Mouse (Mus musculus) spleen, postnatal 36 days (tissue): ENCODE measurements around the gene Ndufb8.

ENCODE experiments used
- DNase-seq, 2 experiments: peaks; one replicate each; pipeline ENCODE4 v3.0.0; 2022; ENCODE audit warnings: low spot score in 2 of 2, mixed read lengths in 1 of 2

Ndufb8 gene

DNA sequence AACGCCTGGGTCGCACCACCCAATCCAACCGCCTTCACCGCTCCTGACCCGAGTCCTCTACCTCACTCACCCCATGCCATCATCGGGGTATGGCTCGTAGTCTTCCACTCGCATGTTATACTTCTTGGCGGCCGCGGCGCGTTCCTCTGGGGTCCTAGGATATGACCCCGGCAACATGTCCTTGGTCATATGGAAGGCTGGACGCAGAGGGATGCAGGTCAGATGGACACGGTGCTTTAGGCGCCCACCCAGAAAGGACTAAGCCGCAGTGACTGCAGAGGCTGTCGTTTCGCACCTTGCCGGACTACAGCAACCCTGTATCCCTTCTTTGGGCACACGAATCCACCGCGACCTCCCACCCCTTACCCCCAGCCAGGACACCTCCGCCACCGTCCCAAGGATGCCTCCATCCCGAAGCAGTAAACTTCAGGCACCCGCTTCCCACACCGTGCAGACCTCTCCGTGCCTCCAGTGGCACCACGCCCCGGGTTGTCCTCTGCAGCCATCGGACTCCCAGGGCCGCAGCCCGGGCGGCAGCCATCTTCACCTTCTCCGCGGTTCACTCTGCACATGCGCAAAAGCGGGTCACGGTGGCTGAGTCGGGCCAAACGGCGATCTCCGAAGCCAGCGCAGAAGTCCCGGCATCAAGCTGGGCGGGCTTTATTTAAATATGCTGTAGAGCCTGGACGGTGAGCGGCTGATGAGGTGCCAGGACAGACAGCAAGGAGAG, at the start of gene Ndufb8:
Ndufb8 (minus strand) TSS at position 580 of the 730 bp plus-strand sequence.
- peak; percentile 93 for DNase-seq

DNA sequence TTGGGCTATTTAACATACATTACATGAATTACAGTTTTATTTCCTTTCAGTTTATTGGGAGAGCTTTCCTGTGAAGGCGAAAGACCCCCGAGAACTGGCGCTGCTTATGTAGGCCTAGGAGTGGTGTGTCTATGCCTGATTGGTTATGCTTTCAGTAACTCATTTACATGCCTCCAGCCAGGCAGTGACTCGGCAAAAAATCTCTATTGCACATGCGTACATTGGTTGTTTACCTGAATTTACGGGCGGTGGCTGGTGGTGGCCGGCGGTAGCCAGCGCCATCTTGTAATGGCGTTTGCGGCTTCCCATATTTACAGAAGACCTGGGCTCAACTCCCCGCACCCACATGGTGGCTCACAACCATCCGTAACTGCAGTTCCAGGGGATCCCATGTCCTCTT, 38.9 kb upstream of the Ndufb8 start:
- DNase-seq, result no peak

DNA sequence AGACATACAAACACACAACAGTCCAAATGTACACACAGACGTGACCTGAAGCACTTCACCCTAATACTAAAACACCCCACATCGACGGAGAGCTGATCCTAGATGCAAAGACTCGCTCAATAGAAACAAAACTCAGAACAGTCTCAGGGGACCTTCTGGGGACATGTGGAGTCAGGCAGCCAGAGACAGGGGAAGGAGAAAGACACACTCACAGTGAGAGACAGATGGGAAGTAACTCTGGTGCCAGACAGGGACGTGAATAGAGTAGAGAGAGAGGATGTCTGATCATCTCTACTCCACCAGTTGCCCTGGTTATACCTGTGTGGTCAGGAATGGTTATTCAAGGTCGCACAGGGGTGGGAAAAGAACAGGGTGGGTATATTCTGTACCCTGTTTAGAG, 36.4 kb upstream of the Ndufb8 start:
- no peak for DNase-seq

DNA sequence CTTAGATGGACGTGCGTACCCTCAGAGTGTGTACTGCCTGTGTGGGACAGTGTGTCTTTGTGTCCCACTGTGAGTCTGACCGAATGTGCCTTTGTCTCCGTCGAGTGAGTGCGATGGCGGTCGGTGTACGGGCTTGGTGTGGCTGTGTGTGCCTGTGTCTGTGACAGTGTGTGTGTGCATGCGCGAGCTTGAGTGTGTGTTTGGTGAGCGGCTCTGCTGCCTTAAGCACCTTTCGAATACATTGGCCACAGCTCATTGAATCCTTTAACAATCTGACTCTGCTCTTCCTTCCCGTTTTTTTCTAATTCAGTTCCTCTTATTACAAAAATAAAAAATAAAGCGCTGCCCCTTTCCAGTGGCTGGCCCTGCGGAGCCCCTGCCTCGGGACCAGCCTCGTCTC, 35.8 kb upstream of the Ndufb8 start:
- peak; percentile 37 to 51 for DNase-seq

DNA sequence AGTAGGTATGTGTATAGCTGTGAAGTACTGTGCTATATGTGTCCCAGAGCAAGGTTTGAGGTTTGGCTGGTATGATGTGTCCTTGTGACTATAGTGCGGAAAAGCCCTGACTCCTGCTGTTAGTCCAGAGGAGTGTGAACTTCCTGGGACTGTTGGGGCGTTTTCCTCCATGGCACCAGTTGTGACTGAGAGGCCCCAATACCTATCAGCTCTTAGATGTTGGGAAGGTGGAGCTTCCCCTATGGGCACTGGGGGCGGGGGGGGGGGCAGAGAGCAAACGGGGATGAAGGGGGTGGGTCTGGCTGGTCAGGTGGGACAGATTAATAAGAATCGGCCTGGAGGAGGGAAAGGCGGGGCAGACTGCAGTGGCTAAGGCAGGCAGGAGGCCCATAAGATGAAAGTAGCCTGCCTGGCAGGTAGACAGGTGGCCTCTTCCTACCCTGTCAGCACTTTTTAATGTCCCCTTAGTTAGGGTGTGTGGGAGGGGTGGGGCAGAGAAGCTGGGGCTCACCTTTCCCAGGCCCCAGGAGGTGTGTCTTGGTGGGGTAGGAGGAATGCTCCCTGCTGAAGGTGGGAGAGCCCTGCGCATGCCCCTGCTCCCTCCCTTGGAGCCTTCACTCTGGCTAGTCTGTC, 34.5 kb upstream of the Ndufb8 start:
- DNase-seq, result no peak

DNA sequence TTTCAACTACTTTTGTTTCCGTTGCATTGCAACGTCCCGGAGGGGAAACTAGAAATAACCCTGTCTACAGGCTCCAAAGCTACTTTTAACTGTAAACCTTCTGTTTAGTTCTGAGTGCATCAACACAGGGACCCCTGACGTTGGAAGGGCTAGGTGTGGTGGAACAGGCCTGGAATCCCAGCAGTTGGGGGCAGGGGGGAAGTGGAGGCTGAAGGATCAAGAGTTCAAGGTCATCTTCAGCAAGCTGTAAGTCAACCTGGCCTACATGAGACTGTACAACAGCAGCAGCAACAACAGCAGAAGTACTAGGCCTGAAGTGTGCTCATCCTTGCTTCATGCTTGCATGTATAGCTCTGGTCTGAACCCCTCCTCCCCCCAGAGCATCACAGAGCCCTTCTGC, 32.8 kb upstream of the Ndufb8 start:
- DNase-seq, result no peak

DNA sequence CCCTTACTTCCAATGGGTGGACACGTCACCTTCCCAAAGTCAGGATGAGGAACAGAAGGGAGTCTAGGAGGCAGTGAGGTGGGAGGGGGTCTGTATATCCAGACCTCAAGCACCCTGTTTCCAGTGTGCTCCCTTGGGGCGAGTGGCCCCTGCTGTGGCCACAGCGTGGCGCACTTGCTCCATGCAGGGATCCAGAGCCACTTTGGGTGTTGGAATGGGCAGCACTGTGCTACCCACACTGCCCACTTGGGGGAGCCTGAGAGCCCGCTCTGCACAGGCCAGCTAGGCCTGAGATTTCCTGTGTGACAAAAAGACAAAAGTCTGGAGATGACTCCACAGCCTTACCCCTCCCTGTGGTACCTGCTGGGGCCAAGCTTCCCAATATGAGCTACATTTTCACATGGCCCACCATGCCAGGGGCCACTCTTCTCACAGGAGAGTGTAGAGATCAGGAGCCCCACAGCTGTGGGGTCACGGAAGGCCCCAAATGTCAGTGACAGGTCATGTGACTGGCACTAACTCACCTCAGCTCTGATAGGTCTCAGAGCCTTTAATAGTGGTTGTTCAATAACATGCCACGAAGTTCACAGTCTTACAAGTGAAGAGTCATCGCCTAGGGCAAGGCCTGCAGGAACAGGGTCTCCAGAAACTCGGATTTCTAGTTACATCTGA, 27.5 kb upstream of the Ndufb8 start:
- DNase-seq, result peak; percentile 80 to 81

DNA sequence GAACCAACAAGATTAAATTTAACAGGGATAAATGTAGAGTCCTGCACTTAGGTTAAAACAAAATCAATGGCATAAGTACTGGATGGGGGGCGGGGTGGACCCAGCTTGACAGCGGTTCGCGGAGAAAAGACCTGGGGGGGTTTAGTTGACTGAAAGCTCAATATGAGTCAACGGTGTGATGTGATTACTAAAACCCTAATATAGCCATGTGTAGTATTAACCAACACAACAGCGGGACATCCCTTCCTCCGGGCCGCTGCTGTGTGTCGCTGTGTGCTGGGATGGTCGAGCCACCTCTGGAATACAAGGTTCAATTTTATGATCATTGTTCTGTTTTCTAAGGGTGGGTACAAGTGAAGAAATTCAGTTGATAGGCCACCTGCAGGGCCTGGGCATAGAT, 26.9 kb upstream of the Ndufb8 start:
- no peak for DNase-seq

DNA sequence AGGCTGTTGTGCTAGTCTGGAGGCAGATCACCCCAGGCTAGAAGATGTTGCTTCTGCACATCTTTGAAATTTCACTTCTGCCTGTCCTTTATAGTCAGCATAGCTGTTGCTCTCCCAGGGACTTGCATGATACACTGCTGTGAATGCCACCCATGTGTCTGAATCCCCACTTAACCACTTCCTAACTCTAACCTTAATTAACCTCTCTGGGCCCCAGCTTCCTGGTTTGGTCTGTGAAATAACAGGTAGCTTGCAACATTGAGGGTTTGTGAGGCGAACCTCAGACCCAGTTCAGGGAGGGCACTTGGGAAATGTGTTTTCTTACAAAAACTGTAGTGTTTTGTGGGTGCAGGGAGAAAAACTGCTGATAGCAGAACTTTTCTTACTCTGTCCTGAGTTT, 22.8 kb upstream of the Ndufb8 start:
- peak; percentile 28 to 39 for DNase-seq

DNA sequence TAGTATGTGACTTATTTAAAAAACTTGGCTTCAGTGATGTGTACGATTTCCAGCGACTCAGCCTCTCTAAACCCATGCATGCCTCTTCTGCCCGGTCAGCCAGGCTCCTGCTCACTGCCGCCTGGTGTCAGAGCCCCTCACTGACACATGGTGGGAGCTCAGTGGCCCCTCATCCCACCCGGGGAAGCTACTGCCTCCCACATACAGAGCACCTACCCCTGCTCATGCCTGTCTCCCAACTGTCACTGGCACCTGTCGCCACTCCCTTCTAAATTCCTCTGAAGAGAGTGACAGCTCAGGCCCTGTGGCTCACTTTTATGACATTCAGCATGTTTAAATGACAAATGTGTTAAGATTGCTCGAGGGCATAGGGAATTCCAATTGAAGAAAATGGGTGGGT, 21.0 kb upstream of the Ndufb8 start:
- no peak for DNase-seq

DNA sequence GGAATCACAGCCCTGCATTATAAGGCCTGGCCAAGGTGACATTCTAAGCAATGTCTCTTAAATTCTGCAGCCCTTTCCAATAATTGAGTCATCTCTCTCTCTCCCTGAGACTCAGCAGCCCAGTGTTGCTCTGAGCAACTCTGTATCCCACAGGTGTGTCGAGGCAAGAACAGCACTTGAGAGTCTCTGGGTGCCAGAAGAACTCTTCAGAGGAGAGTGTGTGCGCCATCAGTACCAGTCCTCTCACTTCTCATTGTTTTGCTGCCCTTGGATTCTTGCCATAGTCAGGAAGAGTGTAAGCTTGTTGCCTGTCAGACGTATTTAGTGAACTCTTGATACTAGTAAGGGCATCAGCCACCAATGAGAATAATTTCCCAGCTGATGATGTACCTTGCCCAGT, 12.5 kb upstream of the Ndufb8 start:
- no peak for DNase-seq

DNA sequence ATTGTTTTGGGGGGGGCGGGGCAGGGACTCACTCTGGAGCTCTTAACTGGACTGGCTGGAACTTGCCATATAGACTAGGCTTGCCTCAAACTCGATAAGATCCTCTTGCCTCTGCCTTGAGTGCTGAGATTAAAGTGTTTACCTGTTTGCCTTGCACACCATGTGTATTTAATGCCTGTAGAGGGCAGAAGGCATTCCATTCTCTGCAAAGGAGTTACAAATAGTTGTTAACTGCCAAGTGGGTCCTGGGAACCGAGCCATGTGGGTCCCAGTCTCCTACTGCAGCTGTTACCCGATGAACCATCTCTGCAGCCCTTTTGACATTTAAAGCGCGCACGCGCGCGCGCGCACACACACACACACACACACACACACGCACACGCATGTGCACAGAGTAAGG, 8.8 kb upstream of the Ndufb8 start:
- DNase-seq, result no peak

DNA sequence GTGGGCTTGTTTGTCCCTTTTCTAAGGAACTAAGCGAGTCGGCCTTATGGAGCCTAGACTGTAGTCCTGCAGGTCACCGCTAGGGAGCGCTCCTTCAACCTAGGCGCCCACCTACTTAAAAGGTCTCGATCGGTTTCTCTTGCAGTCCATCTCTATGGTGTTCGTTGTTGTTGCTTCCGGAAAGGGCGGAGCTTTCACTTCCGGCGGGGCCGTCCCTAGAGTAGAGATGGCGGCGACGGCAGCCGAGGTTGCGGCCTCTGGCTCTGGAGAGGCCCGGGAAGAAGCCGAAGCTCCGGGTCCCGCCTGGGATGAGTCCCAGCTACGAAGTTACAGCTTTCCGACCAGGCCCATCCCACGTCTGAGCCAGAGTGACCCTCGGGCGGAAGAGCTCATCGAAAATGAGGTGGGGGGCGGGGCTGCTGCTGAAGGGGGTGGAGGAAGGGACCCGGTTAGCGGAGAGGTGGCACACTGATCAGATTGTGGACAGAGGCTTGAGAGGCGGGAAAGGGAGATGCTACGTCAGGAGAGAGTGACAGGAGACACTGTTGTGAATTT, 7.5 kb upstream of the Ndufb8 start, which contains the start of gene Hif1an:
Hif1an (plus strand) TSS at position 199 of the 555 bp plus-strand sequence.
- DNase-seq, result peak; percentile 93 to 96

DNA sequence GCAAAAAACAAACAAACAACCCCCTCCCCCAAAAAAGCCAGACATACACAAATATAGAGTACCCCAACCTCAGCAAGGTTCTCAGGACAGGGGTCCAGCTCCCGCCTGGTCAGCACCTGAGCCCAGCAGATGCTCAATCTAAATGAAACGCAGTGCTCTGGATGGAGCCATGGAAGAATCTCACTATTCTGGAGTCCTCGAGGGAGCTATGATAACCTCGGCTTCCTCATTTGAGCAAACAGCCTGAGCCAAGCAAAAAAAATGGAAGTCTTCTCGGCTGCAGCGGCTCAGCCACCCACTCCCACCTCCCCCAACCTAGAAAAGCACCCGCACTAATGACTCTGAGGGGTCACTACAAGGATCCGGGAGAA, 765 bp downstream of the Ndufb8 start:
- peak in 1 of 2 experiments; percentile 20 for DNase-seq

DNA sequence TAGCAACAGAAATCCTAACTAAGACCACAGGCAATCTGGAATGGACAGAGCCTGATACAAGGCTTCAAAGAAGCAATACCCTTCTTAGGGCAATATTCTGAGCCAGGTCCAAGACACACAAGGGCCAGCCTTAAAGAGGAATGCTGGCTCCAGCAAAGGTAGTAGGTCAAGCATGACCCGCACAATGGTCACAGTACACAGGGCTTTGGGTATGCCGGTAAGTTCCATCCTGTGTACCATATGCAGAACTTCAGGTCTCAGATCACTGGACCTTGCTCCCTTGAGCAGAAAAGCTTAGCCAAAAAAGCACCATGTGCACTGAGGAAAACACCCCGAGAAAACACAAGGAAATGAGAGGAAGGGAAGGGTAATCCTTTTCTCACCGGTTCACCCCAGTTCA, 2.0 kb downstream of the Ndufb8 start:
- no peak for DNase-seq

DNA sequence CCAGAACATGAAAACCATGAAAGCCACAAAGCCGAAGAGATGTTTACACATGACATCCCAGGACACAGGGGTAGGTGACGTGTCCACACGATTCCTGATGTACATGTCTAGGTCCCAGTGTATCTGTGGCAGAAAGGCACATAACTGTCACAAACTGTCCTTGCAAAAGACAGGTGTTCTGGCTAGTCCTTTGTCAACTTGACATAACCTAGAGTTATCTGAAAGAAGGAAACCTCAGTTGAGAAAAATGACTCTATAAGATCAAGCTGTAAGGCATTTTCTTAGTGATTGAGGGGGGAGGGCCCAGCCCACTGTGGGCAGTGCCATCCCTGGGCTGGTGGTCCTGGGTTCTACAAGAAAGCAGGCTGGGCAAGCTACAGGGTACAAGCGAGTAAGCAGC, 2.5 kb downstream of the Ndufb8 start, which contains the start of gene Gm20538:
Gm20538 (minus strand) TSS at position 101 of the 400 bp plus-strand sequence.
- no peak for DNase-seq

DNA sequence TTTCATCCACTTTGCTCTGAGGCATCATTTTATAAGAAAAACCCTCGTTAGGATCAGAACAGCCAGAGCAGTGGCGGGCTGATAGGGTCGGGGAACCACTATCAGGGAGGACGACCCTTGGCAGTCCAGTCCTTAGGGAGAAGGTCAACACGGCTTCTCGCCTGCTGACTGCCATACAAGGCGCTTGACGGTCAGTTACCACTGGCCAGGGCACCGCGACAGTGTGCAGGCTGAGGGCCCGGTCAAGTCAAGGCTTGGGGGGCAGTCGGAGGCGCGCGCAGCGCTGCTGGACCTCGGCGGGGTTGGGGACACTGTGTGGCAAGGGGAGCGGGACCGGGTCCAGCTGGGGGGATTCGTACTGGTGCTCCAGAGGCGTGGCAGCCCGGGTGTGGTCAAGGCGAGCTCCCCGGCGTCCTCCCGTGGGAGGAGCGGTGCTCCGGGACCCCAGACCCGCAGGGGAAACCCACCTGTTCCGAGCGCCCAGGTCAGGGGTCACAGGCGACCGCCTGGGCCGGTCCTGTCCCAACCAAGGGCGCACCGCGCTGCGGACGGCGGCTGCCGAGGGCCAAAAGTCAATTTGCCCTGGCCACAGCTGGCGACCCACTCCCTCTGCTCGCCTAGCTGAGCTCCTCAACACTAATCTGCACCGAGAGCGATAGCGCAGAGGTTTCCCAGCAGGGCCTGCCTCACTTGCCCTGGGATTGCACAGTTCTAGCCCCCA, 9.8 kb downstream of the Ndufb8 start, which contains the start of gene Sec31b:
Sec31b (minus strand) TSS at position 544 of the 721 bp plus-strand sequence.
- peak in 1 of 2 experiments; percentile 3 for DNase-seq

DNA sequence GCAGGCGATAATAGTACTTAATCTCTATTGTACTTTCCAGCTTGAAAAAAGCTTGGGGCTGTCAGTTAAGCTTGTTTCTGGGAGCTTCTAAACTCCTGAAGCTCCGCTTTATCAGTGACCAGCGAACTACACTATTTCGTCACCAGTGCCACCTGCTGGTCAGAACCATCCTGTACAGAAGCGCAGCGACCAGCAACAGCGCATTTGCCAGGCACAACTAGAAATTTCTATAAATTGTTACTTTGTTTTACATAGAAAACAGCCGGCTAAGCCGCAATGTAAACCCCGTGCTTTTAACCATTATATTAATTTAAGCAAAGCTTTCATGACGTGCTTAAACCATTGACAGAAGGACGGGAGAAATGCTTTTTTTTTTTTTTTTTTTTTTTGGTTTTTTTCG, 10.5 kb downstream of the Ndufb8 start:
- peak; percentile 47 to 63 for DNase-seq

DNA sequence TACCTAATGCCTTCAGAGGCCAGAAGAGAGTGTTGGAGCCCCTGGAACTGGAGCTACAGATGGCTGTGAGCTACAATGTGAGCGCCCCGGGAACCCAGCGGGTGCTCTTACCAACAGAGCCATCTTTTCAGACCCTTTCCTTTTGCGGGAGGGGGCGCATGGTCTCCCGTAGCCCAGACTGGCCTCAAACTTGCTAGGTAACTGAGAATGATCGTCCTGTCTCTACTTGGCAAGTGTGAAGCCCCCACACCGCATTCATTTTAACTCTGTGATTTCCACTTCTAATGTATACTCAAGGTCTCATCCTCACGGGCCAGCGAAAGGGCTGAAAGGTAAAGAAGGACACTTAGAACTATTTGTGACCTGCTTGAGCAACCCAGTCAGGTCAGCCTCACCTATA, 10.9 kb downstream of the Ndufb8 start:
- DNase-seq, result no peak

DNA sequence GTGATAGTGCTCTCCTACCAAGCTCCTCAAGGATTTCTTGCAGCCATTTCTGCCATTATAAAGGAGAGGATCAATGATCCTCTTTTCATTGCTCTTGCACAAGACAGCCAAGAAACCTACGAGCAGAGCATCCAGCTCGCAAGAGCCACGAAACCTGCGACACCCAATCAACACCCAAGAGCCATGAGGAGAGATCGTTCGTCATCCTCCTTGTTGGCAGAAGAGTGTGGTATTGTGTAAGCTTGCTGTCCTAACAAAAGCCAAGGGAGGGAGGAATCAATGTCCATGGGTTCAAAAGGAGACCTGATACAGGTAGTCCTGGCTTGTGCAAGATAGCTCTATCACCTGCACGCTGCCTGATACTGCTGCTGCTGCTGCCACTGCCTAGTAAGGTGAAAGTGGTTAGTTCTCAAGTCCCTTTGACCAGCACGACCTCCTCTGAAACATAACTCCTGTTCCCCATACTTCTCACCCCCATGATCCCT, 12.5 kb downstream of the Ndufb8 start:
- DNase-seq, result no peak

DNA sequence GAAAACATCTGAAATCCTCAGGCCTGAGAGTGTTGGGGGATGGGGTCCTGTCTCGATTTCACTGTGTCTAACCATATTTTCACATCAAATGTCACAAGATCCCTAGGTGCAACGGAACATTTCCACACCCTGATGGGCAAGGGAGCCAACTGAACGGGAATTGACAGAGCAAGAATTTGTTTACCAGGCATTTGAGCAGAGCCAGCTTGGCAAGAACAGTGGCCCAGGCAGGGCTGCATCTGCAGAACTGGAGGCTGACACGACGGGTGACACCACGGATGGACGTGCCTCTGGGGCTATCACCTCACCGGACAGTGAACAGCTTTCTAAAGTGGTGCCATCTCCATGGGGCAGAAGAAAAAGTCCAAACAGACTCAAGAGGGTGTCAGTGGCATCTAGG, 17.8 kb downstream of the Ndufb8 start:
- DNase-seq, result no peak

DNA sequence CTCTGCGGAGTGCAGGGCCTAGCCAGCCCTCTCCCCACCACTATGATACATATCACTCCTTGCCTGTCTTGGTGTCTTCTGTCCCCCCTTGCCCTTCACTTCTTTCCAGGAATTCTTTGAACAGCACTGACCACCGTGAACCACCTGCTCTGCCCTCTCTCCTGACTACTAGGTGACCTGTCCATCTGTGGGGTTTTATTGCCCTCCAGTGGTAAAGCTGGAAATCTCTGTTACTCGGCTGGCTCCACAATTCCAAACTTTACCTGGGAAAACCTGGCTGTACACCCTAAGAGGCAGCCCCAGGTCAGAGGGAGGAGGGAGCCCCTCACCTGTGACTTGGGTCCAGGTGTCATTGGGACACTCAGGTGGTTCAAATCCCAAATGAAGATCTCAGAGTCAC, 19.9 kb downstream of the Ndufb8 start:
- no peak for DNase-seq
